Mouse (Mus musculus) CD8-positive naive resting alpha-beta T cell, adult 2 months (primary cell): ENCODE data around the gene Gzmm.
A peak's percentile ranks its signal among the peaks of the same experiment; 100 is the strongest.
"Not testable (repeated sequence)": the region's sequence is repeated elsewhere in the genome, so short reads cannot be mapped to it uniquely, and the experiment has no call there.

Experiments
- DNase-seq, 2 experiments: peaks; one replicate each; pipeline ENCODE4 v3.0.0; 2022; ENCODE audit warnings: low read depth in 2 of 2, low spot score in 2 of 2

The Gzmm gene

GRCm38 (mm10) chr10:79701443-79702129 lies 12.8 kb downstream of the Gzmm start:
- no peak for DNase-seq

- DNase-seq = not testable (repeated sequence)
These were observed 14.2 kb downstream of the Gzmm start for GRCm38 (mm10) chr10:79702970-79703369.

- DNase-seq = no peak
These were observed 14.7 kb downstream of the Gzmm start for GRCm38 (mm10) chr10:79703541-79703940.

GRCm38 (mm10) chr10:79704065-79704969 lies 15.5 kb downstream of the Gzmm start, which contains the start of gene Bsg:
Gene Bsg, plus strand, starts transcription at chr10:79704491.
- peak; percentile 95 to 97 for DNase-seq

- DNase-seq = no peak
These were observed 16.1 kb downstream of the Gzmm start for GRCm38 (mm10) chr10:79704970-79705360.

- no peak for DNase-seq
These were observed 17.1 kb downstream of the Gzmm start for GRCm38 (mm10) chr10:79705951-79706350.

- DNase-seq = no peak
These were observed 17.7 kb downstream of the Gzmm start for GRCm38 (mm10) chr10:79706406-79707094.

GRCm38 (mm10) chr10:79707162-79707561 lies 18.3 kb downstream of the Gzmm start:
- no peak for DNase-seq

GRCm38 (mm10) chr10:79707759-79708158 lies 18.9 kb downstream of the Gzmm start:
- DNase-seq = no peak

- DNase-seq = no peak
These were observed 19.8 kb downstream of the Gzmm start for GRCm38 (mm10) chr10:79708668-79709067.

GRCm38 (mm10) chr10:79709307-79709706 lies 20.5 kb downstream of the Gzmm start:
- no peak for DNase-seq

GRCm38 (mm10) chr10:79712029-79712428 lies 23.2 kb downstream of the Gzmm start:
- peak in 1 of 2 experiments; percentile 32 for DNase-seq

GRCm38 (mm10) chr10:79712499-79713126 lies 23.8 kb downstream of the Gzmm start:
- DNase-seq = peak; percentile 71 to 81

- no peak for DNase-seq
These were observed 24.3 kb downstream of the Gzmm start for GRCm38 (mm10) chr10:79713163-79713562.

GRCm38 (mm10) chr10:79714996-79715395 lies 26.2 kb downstream of the Gzmm start:
- DNase-seq = no peak

- no peak for DNase-seq
These were observed 27.6 kb downstream of the Gzmm start, which contains the start of gene Hcn2 for GRCm38 (mm10) chr10:79716254-79716987. Gene Hcn2, plus strand, starts transcription at chr10:79716634.

- DNase-seq = no peak
These were observed 28.2 kb downstream of the Gzmm start for GRCm38 (mm10) chr10:79716988-79717355.

GRCm38 (mm10) chr10:79717640-79718357 lies 29.0 kb downstream of the Gzmm start:
- DNase-seq = peak in 1 of 2 experiments; percentile 35

- DNase-seq = no peak
These were observed 32.3 kb downstream of the Gzmm start for GRCm38 (mm10) chr10:79721089-79721488.

GRCm38 (mm10) chr10:79723047-79723446 lies 34.2 kb downstream of the Gzmm start:
- DNase-seq = no peak
